Mouse (Mus musculus) liver, embryonic 14.5 days (tissue): Measurements from ENCODE around the gene Cyb5b. TPM values are rescaled to one million over a fixed set of nuclear protein-coding genes. Genes with fewer than 3 reads are reported as not detected.

ENCODE experiments used
- ATAC-seq: fragments of 200-750 bp; cut with Nextera tagmentation; 2 replicates; pipeline ENCODE4 v1.8.0; 2017; ENCODE audit warnings: moderate number of reproducible peaks, mild to moderate bottlenecking, moderate library complexity; ENCODE audit not compliant: insufficient read depth
- DNase-seq, 3 experiments: peaks; one replicate each; pipeline ENCODE4 v3.0.0-alpha.2; 2012 to 2013; ENCODE audit warnings: low read depth in 3 of 3, low spot score in 3 of 3
- H3K27ac ChIP-seq: fragments of 300-500 bp; sonication (generic); 2 replicates; pipeline ENCODE4 v1.5.1; 2014; ENCODE audit warnings: moderate library complexity, mild to moderate bottlenecking, control low read depth, inconsistent platforms
- H3K27me3 ChIP-seq: fragments of 300-500 bp; sonication (generic); 2 replicates; pipeline ENCODE4 v1.6.1; 2014; ENCODE audit warnings: mild to moderate bottlenecking, low read length, moderate library complexity; ENCODE audit not compliant: control insufficient read depth, insufficient read depth
- H3K36me3 ChIP-seq: fragments of 300-500 bp; sonication (generic); replicated peaks from 2 replicates; pipeline ENCODE4 v1.6.1; 2014; ENCODE audit warnings: low read depth; ENCODE audit not compliant: control insufficient read depth, insufficient read depth
- H3K4me1 ChIP-seq, 2 experiments: fragments of 200-500 bp in 1 of 2; fragments of 300-500 bp in 1 of 2; sonication (generic) in 1 of 2; replicated peaks; 2 replicates each; pipeline ENCODE4 v1.6.1; 2012 to 2014; ENCODE audit warnings: antibody characterized with exemption in 1 of 2, inconsistent platforms in 1 of 2, low read length in 1 of 2; ENCODE audit not compliant: control insufficient read depth in 2 of 2, insufficient read depth in 2 of 2
- H3K4me2 ChIP-seq: fragments of 300-500 bp; sonication (generic); 2 replicates; pipeline ENCODE4 v1.6.1; 2014; ENCODE audit warnings: low read depth, mild to moderate bottlenecking, control low read depth, moderate library complexity
- H3K4me3 ChIP-seq, 2 experiments: fragments of 200-500 bp in 1 of 2; fragments of 300-500 bp in 1 of 2; sonication (generic) in 1 of 2; 2 replicates each; pipeline ENCODE4 v1.5.1; 2012 to 2014; ENCODE audit warnings: low read depth in 2 of 2, low read length in 2 of 2, mild to moderate bottlenecking in 2 of 2, control low read depth in 1 of 2, inconsistent platforms in 1 of 2, moderate library complexity in 1 of 2; ENCODE audit not compliant: insufficient read depth in 1 of 2
- H3K9ac ChIP-seq: fragments of 300-500 bp; sonication (generic); replicated peaks from 2 replicates; pipeline ENCODE4 v1.6.1; 2014; ENCODE audit warnings: mild to moderate bottlenecking, control low read depth, moderate library complexity
- H3K9me3 ChIP-seq: fragments of 300-500 bp; sonication (generic); 2 replicates; pipeline ENCODE4 v1.6.1; 2016; ENCODE audit warnings: low read length, mixed read lengths; ENCODE audit not compliant: control insufficient read depth
- CTCF ChIP-seq: IDR thresholded peaks from 2 replicates; pipeline ENCODE4 v1.5.1; 2016; ENCODE audit warnings: antibody characterized with exemption, low read depth, control low read depth
- EP300 ChIP-seq: IDR thresholded peaks from 2 replicates; pipeline ENCODE4 v1.6.1; 2016; ENCODE audit warnings: antibody characterized with exemption, low read depth
- WGBS: fragments of 180-500 bp; shearing (Covaris S2); extraction: QIAGEN DNeasy Blood & Tissue Kit; methylation state at CpG from one replicate; pipeline ENCODE4 v1.1.7; 2014; ENCODE audit not compliant: insufficient replicate concordance; 5-methylcytosine and 5-hydroxymethylcytosine counted together
- polyA plus RNA-seq, 2 experiments: library from polyadenylated mRNA; depleted of rRNA in 1 of 2; stranded (reverse) in 1 of 2; unstranded in 1 of 2; fragments of >200 nt; fragmentation: Nextera tagmentation in 1 of 2; extraction: Ambion mirVana in 1 of 2; gene quantifications; 2 replicates each; pipeline versions ENCODE4 v1.2.1 to v1.2.3; 2012 to 2014

Gene Cyb5b
- polyA plus RNA-seq, 2 experiments = 21.1 to 25.6 TPM

- DNase-seq = peak in 1 of 3 experiments; percentile 12
- Histone ChIP-seq H3K4me3 (no peak overlapping the region), H3K27ac (no peak overlapping the region), H3K36me3 (peaks cover 22% of the 10 kb centered on the region), H3K4me1 (peaks cover 5 to 9% of the 10 kb centered on the region in 2 experiments; a peak in 3 of 4 replicates), H3K4me2 (no peak overlapping the region), H3K9me3 (no peaks in the 10 kb centered on the region), H3K9ac (no peak overlapping the region), H3K27me3 (no peaks in the 10 kb centered on the region)
- TF ChIP-seq CTCF (no peak), EP300 (peak; percentile 54; the same call in 1 of the 2 replicates)
- 14% methylated on average over 1 of the region's 1 CpGs for WGBS
- ATAC-seq = peak; percentile 68
Measured at GRCm38 (mm10) chr8:107157836-107158235, 7.4 kb downstream of the Cyb5b start.

DNA sequence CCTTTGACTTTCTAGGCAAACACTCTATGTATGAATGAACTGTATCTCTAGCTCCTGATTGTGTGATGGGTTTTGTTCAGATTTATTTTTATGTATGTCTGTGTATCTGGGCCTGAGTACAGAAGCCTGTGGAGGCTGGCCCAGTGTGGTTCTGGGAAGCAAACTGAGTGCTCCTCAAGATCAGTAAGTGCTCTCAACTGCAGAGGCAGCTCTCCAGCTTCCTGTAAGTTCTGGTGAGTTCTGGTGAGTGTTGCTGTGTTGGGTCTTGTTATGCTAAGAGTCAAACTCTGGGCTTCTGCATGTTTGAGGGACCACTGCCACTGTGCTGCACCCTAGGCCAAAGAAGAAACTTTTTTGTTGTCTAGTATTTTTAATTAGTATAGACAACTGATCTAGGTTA is 8.4 kb downstream of the Cyb5b start:
- DNase-seq = no peak
- Histone ChIP-seq H3K9me3 (no peaks in the 10 kb centered on the region), H3K9ac (no peak overlapping the region), H3K4me3 (no peak overlapping the region), H3K4me2 (no peak overlapping the region), H3K4me1 (peaks cover 5 to 9% of the 10 kb centered on the region in 2 experiments; a peak in 3 of 4 replicates), H3K27ac (no peak overlapping the region), H3K36me3 (peaks cover 14% of the 10 kb centered on the region), H3K27me3 (no peaks in the 10 kb centered on the region)
- no peak for ATAC-seq
- TF ChIP-seq EP300 = no peak
- no peak for TF ChIP-seq CTCF

- TF ChIP-seq CTCF = no peak
- TF ChIP-seq EP300 = no peak
- Histone ChIP-seq H3K4me1 (no peaks in the 10 kb centered on the region), H3K36me3 (peaks cover 3% of the 10 kb centered on the region), H3K4me3 (no peak overlapping the region), H3K4me2 (no peak overlapping the region), H3K27me3 (no peaks in the 10 kb centered on the region), H3K27ac (no peak overlapping the region), H3K9ac (no peak overlapping the region), H3K9me3 (no peaks in the 10 kb centered on the region)
- 60% methylated on average over 7 of the region's 7 CpGs for WGBS
- DNase-seq (no peak), ATAC-seq (no peak)
Measured at GRCm38 (mm10) chr8:107164251-107164773, 13.9 kb downstream of the Cyb5b start.

GRCm38 (mm10) chr8:107165745-107166144 is 15.3 kb downstream of the Cyb5b start:
- no peak overlapping the region for H3K27ac ChIP-seq

DNA sequence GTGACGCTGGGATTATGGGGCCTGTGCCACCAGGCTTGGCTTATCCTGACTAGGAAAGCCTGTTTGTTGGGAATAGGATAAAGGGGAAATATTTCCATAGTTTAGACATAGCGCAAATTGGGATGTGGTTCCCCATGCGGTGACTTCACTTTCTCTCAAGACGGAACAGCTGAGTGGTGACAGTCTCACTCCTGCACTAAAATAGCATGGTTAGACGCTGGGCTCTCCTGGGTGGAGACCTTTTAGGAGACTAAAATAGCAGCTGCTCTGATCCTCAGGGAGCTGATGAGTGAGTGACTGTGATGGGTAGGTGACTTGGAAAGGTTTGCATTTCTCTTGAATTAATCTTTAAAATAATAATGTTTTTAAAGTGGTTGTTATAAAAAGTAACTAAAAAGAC is 17.4 kb downstream of the Cyb5b start:
- no peak overlapping the region for H3K9ac ChIP-seq
- no peak for TF ChIP-seq EP300
- TF ChIP-seq CTCF = no peak

More at GRCm38 (mm10) chr8:107165745-107166144, 15.3 kb downstream of the Cyb5b start:
- Histone ChIP-seq H3K4me2 (no peak overlapping the region), H3K9me3 (no peaks in the 10 kb centered on the region), H3K4me1 (no peaks in the 10 kb centered on the region), H3K4me3 (no peak overlapping the region), H3K27me3 (no peaks in the 10 kb centered on the region), H3K9ac (no peak overlapping the region), H3K36me3 (peaks cover 16% of the 10 kb centered on the region)
- TF ChIP-seq EP300 (no peak), CTCF (no peak)
- no peak for ATAC-seq
- DNase-seq = no peak
- 81% methylated on average over 9 of the region's 9 CpGs for WGBS

More for the DNA sequence above, 17.4 kb downstream of the Cyb5b start:
- WGBS = 75% methylated on average over 5 of the region's 5 CpGs
- Histone ChIP-seq H3K4me1 (no peaks in the 10 kb centered on the region), H3K4me3 (no peak overlapping the region), H3K4me2 (no peak overlapping the region), H3K27me3 (no peaks in the 10 kb centered on the region), H3K9me3 (no peaks in the 10 kb centered on the region), H3K36me3 (peaks cover 28% of the 10 kb centered on the region), H3K27ac (no peak overlapping the region)
- DNase-seq (no peak), ATAC-seq (no peak)
